In the genomic region with DNA sequence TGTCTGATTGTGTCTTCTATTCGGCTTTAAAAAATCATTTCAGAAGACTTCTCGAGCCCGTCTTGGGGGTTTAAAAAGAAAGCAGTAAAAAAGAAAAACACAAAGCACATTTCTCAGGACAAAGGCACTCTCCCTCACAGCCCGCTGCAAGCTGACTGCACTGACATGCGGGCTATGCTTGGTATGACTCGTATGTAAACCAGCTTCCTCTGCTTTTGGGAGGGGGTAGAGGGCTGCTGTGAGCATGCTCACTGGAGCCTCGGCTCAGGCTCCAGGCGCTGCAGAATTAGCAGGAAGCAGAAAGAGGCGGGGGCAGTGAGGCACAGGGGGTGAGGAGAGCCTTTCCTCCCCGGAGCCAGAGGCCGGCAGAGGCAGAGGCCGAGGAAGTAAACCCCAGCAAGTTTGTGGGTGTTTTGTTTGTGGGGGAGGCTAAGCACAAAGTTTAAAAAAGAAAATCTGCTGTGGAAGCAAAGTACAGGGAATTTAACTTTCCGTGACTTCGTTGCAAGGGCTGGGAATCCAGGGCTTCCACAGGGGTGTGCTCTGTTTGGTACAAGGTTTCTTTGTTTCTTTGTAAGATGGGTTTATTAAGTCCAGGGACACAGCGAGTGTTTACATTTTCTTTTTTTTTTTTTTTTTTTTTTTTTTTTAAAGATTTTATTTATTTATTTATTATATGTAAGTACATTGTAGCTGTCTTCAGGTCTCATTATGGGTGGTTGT, we compare ENCODE assay signal across 8 mouse cellular contexts. TPM values are rescaled to one million over a fixed set of nuclear protein-coding genes. Genes with fewer than 3 reads are reported as not detected.
A peak's percentile ranks its signal among the peaks of the same experiment; 100 is the strongest.
DNase-seq lines count a peak whose midpoint lies in the region; ATAC-seq and TF ChIP-seq lines count a peak whose summit lies in the region.

No protein-coding gene starts in this region.

- H3K9me3 ChIP-seq in heart, embryonic 13.5 days: 0 out of 2 replicates have a peak, but pooled peaks cover under 1% of the 10 kb centered on the region
- H3K9me3 ChIP-seq in kidney, postnatal 0 days (replicated peaks; ENCODE audit: low read length): no peaks in the 10 kb centered on the region
- H3K9me3 ChIP-seq in liver, embryonic 12.5 days (replicated peaks): no peaks in the 10 kb centered on the region

- H3K27ac ChIP-seq in heart, embryonic 13.5 days (replicated peaks): peak overlapping the region; percentile 94
- peak overlapping the region; percentile 90 for H3K27ac ChIP-seq in kidney, postnatal 0 days
- H3K27ac ChIP-seq in liver, embryonic 12.5 days: peak overlapping the region; percentile 84

- H3K27me3 ChIP-seq in heart, embryonic 13.5 days (replicated peaks): no peaks in the 10 kb centered on the region
- H3K27me3 ChIP-seq in kidney, postnatal 0 days (ENCODE audit: insufficient read depth, low read length): no peaks in the 10 kb centered on the region
- H3K27me3 ChIP-seq in liver, embryonic 12.5 days (replicated peaks): no peaks in the 10 kb centered on the region
- no peaks in the 10 kb centered on the region for H3K27me3 ChIP-seq in myocyte (ENCODE audit: control insufficient read depth, insufficient read depth, insufficient read length)

- peak overlapping the region; percentile 94 for H3K9ac ChIP-seq in heart, embryonic 13.5 days
- H3K9ac ChIP-seq in kidney, postnatal 0 days (ENCODE audit: low read depth, low read length): peak overlapping the region; percentile 83
- peak overlapping the region; percentile 83 for H3K9ac ChIP-seq in liver, embryonic 12.5 days

- 9% methylated on average over 15 of the region's 15 CpGs for WGBS in heart, embryonic 13.5 days
- 2% methylated on average over 15 of the region's 15 CpGs for WGBS in kidney, postnatal 0 days
- 5% methylated on average over 15 of the region's 15 CpGs for WGBS in liver, embryonic 12.5 days (ENCODE audit: insufficient replicate concordance)

- H3K4me3 ChIP-seq in heart, embryonic 13.5 days: peak overlapping the region; percentile 76
- peak overlapping the region; percentile 77 for H3K4me3 ChIP-seq in kidney, postnatal 0 days (replicated peaks; ENCODE audit: low read depth, low read length)
- H3K4me3 ChIP-seq in liver, embryonic 12.5 days: peak overlapping the region; percentile 71
- peak overlapping the region; percentile 88 for H3K4me3 ChIP-seq in myocyte

- peak; percentile 96 for TF ChIP-seq POLR2A in myocyte (IDR thresholded peaks at IDR 0.05; ENCODE audit: insufficient read length, low read depth)

- H3ac ChIP-seq in myocyte (ENCODE audit: control insufficient read depth, insufficient read length): peak overlapping the region; percentile 63

- 0 out of 2 replicates have a peak, but pooled peaks cover 3% of the 10 kb centered on the region for H3K36me3 ChIP-seq in heart, embryonic 13.5 days
- no peaks in the 10 kb centered on the region for H3K36me3 ChIP-seq in kidney, postnatal 0 days (ENCODE audit: insufficient read depth, low read length)
- 0 out of 2 replicates have a peak, but pooled peaks cover 7% of the 10 kb centered on the region for H3K36me3 ChIP-seq in liver, embryonic 12.5 days
- no peaks in the 10 kb centered on the region for H3K36me3 ChIP-seq in myocyte (ENCODE audit: control insufficient read depth, insufficient read depth)

- peaks cover 29% of the 10 kb centered on the region for H3K4me1 ChIP-seq in heart, embryonic 13.5 days
- H3K4me1 ChIP-seq in kidney, postnatal 0 days (replicated peaks; ENCODE audit: insufficient read depth, low read length): peaks cover 29% of the 10 kb centered on the region
- peaks cover 36% of the 10 kb centered on the region for H3K4me1 ChIP-seq in liver, embryonic 12.5 days

- DNase-seq in cerebellum, postnatal 14 days: peak; percentile 62 to 66
- DNase-seq in cerebellum, adult 8-10 months: no peak
- peak; percentile 98 for DNase-seq in kidney, postnatal 0 days (ENCODE audit: low spot score)
- DNase-seq in spleen, postnatal 36 days (ENCODE audit: low spot score in 2 of 2): peak; percentile 89

- H3K79me2 ChIP-seq in myocyte (ENCODE audit: control insufficient read depth, insufficient read depth): peaks cover 48% of the 10 kb centered on the region

- peak overlapping the region; percentile 84 for H3K4me2 ChIP-seq in heart, embryonic 13.5 days
- H3K4me2 ChIP-seq in kidney, postnatal 0 days (ENCODE audit: low read length): peak overlapping the region; percentile 78
- H3K4me2 ChIP-seq in liver, embryonic 12.5 days: peak overlapping the region; percentile 81
- peak overlapping the region; percentile 90 for H3K4me2 ChIP-seq in myocyte (ENCODE audit: low read depth)

- TF ChIP-seq CTCF in kidney, postnatal 0 days (IDR thresholded peaks at IDR 0.05; ENCODE audit: low read depth): no peak; the same call in 1 of the 2 replicates

- ATAC-seq in erythroid progenitor cell, adult 5-6 weeks (replicated peaks; ENCODE audit: low FRiP score, poor library complexity, severe bottlenecking): peak; percentile 50; the same call in 1 of the 2 replicates
- ATAC-seq in heart, embryonic 13.5 days (ENCODE audit: extremely low read depth, insufficient number of reproducible peaks, low FRiP score, low TSS enrichment): peak; percentile 87
- ATAC-seq in kidney, postnatal 0 days (replicated peaks; ENCODE audit: low FRiP score, low read depth): peak; percentile 89
- ATAC-seq in liver, embryonic 12.5 days: peak; percentile 84

TF ChIP-seq in myocyte, 11 proteins besides CTCF, POLR2A, EP300 and RAD21:
- TF ChIP-seq REST (IDR thresholded peaks at IDR 0.05; ENCODE audit: insufficient read depth, insufficient read length) (no peak), MAX (IDR thresholded peaks at IDR 0.05; ENCODE audit: low read depth) (peak; percentile 51), SRF (IDR thresholded peaks at IDR 0.05; ENCODE audit: control insufficient read depth, insufficient read length, low read depth) (peak; percentile 18), TCF12 (IDR thresholded peaks at IDR 0.05; ENCODE audit: insufficient read depth, poor library complexity, severe bottlenecking) (no peak), CEBPB (IDR thresholded peaks at IDR 0.05; ENCODE audit: insufficient read depth, poor library complexity, severe bottlenecking) (no peak), TCF3 (IDR thresholded peaks at IDR 0.05; ENCODE audit: insufficient read length, low read depth) (no peak), MYOG (IDR thresholded peaks at IDR 0.05; ENCODE audit: control insufficient read depth in 1 of 3, insufficient read depth in 1 of 3, insufficient read length in 2 of 3, low read depth in 2 of 3) (peak in 1 of 3 experiments; percentile 38), USF1 (IDR thresholded peaks at IDR 0.05; ENCODE audit: low read depth) (no peak), POLR2AphosphoS2 (IDR thresholded peaks at IDR 0.05; ENCODE audit: insufficient read length, low read depth) (peak; percentile 97), E2F4 (IDR thresholded peaks at IDR 0.05; ENCODE audit: insufficient read depth) (no peak)

RNA-seq across cellular contexts. Expression of a gene that starts 48.0 kb away (rescaled TPM):
- 2.5 and 6.7 TPM in 2 replicates for total RNA-seq in erythroid progenitor cell, adult 5-6 weeks (2015; ENCODE audit: low replicate concordance)
- 3.3 and 4.7 TPM in 2 replicates for total RNA-seq in erythroid progenitor cell, adult 5-6 weeks (2017; ENCODE audit: low replicate concordance)
- 62.5 and 72.1 TPM in 2 replicates for polyA plus RNA-seq in heart, embryonic 13.5 days (2015; fragmentation: Nextera tagmentation; extraction: Ambion mirVana)
- 97.2 and 99.7 TPM in 2 replicates for polyA plus RNA-seq in kidney, postnatal 0 days (2015; fragmentation: Nextera tagmentation; extraction: Ambion mirVana)
- 19.3 and 20.6 TPM in 2 replicates for polyA plus RNA-seq in liver, embryonic 12.5 days (2016; fragmentation: Nextera tagmentation; extraction: Ambion mirVana)
- polyA plus RNA-seq in myocyte (2012; fragmentation: generic; extraction: Trizol): 21.1 TPM
